Mouse (Mus musculus) myocyte (in vitro differentiated cells): ENCODE data around the gene Cacna1d. TPM values are rescaled to one million over a fixed set of nuclear protein-coding genes. Genes with fewer than 3 reads are reported as not detected.

Experiments
- H3K27me3 ChIP-seq: one replicate; pipeline ENCODE4 v1.6.1; 2011; ENCODE audit not compliant: control insufficient read depth, insufficient read depth, insufficient read length
- H3K36me3 ChIP-seq: one replicate; pipeline ENCODE4 v1.6.1; 2011; ENCODE audit not compliant: control insufficient read depth, insufficient read depth
- H3K4me2 ChIP-seq: one replicate; pipeline ENCODE4 v1.6.1; 2011; ENCODE audit warnings: low read depth, control low read depth
- H3K4me3 ChIP-seq: one replicate; pipeline ENCODE4 v1.5.1; 2011; ENCODE audit warnings: mild to moderate bottlenecking, control low read depth, moderate library complexity
- H3K79me2 ChIP-seq: one replicate; pipeline ENCODE4 v1.6.1; 2011; ENCODE audit not compliant: control insufficient read depth, insufficient read depth
- H3ac ChIP-seq: one replicate; pipeline ENCODE4 v1.6.1; 2011; ENCODE audit not compliant: control insufficient read depth, insufficient read length
- CEBPB ChIP-seq: IDR thresholded peaks from 2 replicates; pipeline ENCODE4 v1.6.1; 2011; ENCODE audit warnings: mild to moderate bottlenecking, moderate library complexity; ENCODE audit not compliant: poor library complexity, insufficient read depth, severe bottlenecking
- E2F4 ChIP-seq: IDR thresholded peaks from one replicate; pipeline ENCODE4 v1.6.1; 2011; ENCODE audit warnings: mild to moderate bottlenecking, control low read depth, moderate library complexity; ENCODE audit not compliant: insufficient read depth
- MAX ChIP-seq: IDR thresholded peaks from one replicate; pipeline ENCODE4 v1.6.1; 2011; ENCODE audit warnings: low read depth, mild to moderate bottlenecking, control low read depth
- MYOD1 ChIP-seq, 3 experiments: IDR thresholded peaks; one replicate each; pipeline ENCODE4 v1.6.1; 2011; ENCODE audit warnings: control low read depth in 2 of 3, low read depth in 2 of 3, mild to moderate bottlenecking in 2 of 3, moderate library complexity in 1 of 3; ENCODE audit not compliant: insufficient read length in 2 of 3, control insufficient read depth in 1 of 3
- MYOG ChIP-seq, 3 experiments: IDR thresholded peaks; one replicate each; pipeline ENCODE4 v1.6.1; 2011; ENCODE audit warnings: control low read depth in 2 of 3, low read depth in 2 of 3, mild to moderate bottlenecking in 2 of 3; ENCODE audit not compliant: insufficient read length in 2 of 3, control insufficient read depth in 1 of 3, insufficient read depth in 1 of 3
- POLR2A ChIP-seq: IDR thresholded peaks from one replicate; pipeline ENCODE4 v1.6.1; 2011; ENCODE audit warnings: low read depth, mild to moderate bottlenecking, control low read depth, moderate library complexity; ENCODE audit not compliant: insufficient read length
- POLR2AphosphoS2 ChIP-seq: IDR thresholded peaks from one replicate; pipeline ENCODE4 v1.6.1; 2011; ENCODE audit warnings: low read depth, control low read depth; ENCODE audit not compliant: insufficient read length
- REST ChIP-seq: IDR thresholded peaks from one replicate; pipeline ENCODE4 v1.6.1; 2011; ENCODE audit warnings: mild to moderate bottlenecking, control low read depth, moderate library complexity; ENCODE audit not compliant: insufficient read depth, insufficient read length
- SRF ChIP-seq: IDR thresholded peaks from one replicate; pipeline ENCODE4 v1.6.1; 2011; ENCODE audit warnings: low read depth; ENCODE audit not compliant: control insufficient read depth, insufficient read length
- TCF12 ChIP-seq: IDR thresholded peaks from one replicate; pipeline ENCODE4 v1.6.1; 2011; ENCODE audit warnings: mild to moderate bottlenecking, control low read depth; ENCODE audit not compliant: poor library complexity, insufficient read depth, severe bottlenecking
- TCF3 ChIP-seq: IDR thresholded peaks from one replicate; pipeline ENCODE4 v1.6.1; 2011; ENCODE audit warnings: low read depth, control low read depth; ENCODE audit not compliant: insufficient read length
- USF1 ChIP-seq: IDR thresholded peaks from one replicate; pipeline ENCODE4 v1.6.1; 2011; ENCODE audit warnings: low read depth, mild to moderate bottlenecking, control low read depth, moderate library complexity
- polyA plus RNA-seq: library from polyadenylated mRNA; unstranded; fragments of >200 nt; fragmentation: generic; extraction: Trizol; gene quantifications from one replicate; pipeline ENCODE4 v1.2.1, GENCODE M21; 2012; ENCODE audit warnings: missing spikeins

The Cacna1d gene
- polyA plus RNA-seq, 1 experiment = not detected

- Histone ChIP-seq H3ac (no peak overlapping the region), H3K4me2 (no peak overlapping the region), H3K27me3 (peaks cover 5% of the 10 kb centered on the region), H3K79me2 (no peaks in the 10 kb centered on the region), H3K4me3 (no peak overlapping the region), H3K36me3 (no peaks in the 10 kb centered on the region)
- TF ChIP-seq REST (no peak), USF1 (no peak), CEBPB (no peak), MYOD1 (IDR thresholded peaks at IDR 0.05; ENCODE audit: control insufficient read depth in 1 of 3, insufficient read length in 2 of 3, low read depth in 2 of 3) (no peak), MAX (no peak), E2F4 (no peak), TCF12 (no peak), MYOG (IDR thresholded peaks at IDR 0.05; ENCODE audit: control insufficient read depth in 1 of 3, insufficient read depth in 1 of 3, insufficient read length in 2 of 3, low read depth in 2 of 3) (no peak), TCF3 (no peak), SRF (no peak), POLR2A (no peak), POLR2AphosphoS2 (no peak)
Observed at GRCm38 (mm10) chr14:30103946-30104536, 387.2 kb downstream of the Cacna1d start.

GRCm38 (mm10) chr14:30097239-30097638 is 394.0 kb downstream of the Cacna1d start:
- Histone ChIP-seq H3K27me3 (peaks cover 5% of the 10 kb centered on the region), H3K36me3 (no peaks in the 10 kb centered on the region), H3K4me2 (no peak overlapping the region), H3K79me2 (no peaks in the 10 kb centered on the region), H3K4me3 (no peak overlapping the region), H3ac (no peak overlapping the region)
- TF ChIP-seq SRF = no peak
- no peak for TF ChIP-seq REST
- TF ChIP-seq TCF3 = no peak
- no peak for TF ChIP-seq POLR2A
- no peak for TF ChIP-seq E2F4
- TF ChIP-seq TCF12 = no peak
- TF ChIP-seq USF1 = no peak
- TF ChIP-seq POLR2AphosphoS2 = no peak
- TF ChIP-seq MAX = no peak
- TF ChIP-seq MYOD1 (IDR thresholded peaks at IDR 0.05; ENCODE audit: control insufficient read depth in 1 of 3, insufficient read length in 2 of 3, low read depth in 2 of 3) = no peak
- no peak for TF ChIP-seq CEBPB
- TF ChIP-seq MYOG (IDR thresholded peaks at IDR 0.05; ENCODE audit: control insufficient read depth in 1 of 3, insufficient read depth in 1 of 3, insufficient read length in 2 of 3, low read depth in 2 of 3) = no peak

DNA sequence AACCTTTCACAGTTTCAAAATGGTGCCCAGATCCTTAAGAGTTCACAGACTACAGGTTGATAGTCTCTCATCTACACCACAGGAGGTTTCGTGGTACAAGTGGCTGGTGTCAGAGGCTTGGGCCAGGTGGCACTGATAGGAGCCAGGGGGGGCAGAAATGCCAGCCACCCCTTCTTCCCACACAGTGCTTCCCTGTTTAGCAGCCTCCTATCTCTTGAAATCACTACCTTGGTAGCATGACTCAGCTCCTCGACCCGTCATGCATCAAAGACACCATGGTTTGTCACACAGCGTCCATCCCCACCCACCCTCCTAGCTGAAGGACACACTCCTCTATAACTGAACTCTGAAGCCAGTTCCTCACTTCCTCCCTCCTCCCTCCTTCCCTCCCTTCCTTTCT is 398.8 kb downstream of the Cacna1d start:
- TF ChIP-seq MYOG (IDR thresholded peaks at IDR 0.05; ENCODE audit: control insufficient read depth in 1 of 3, insufficient read depth in 1 of 3, insufficient read length in 2 of 3, low read depth in 2 of 3) = no peak
- H3K27me3 ChIP-seq = peaks cover 4% of the 10 kb centered on the region

DNA sequence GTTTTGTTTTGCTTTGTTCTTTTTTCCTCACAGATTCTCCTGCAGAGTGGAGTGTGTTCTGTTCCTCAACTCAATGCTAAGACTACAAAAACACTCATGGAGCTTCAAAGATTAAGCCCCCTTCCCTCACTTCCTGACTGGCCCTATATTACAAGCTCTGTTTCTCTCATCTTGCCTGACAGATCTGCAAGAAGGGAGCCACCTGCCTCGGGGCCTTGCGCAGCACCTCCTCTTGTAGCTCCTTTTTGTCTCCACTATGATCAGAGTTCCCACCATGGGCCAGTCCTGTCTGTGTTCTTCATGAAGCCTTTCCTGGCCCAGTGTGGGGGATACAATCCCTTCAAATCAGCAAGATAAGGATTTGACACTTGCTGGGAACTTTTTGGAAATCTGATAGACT is 399.2 kb downstream of the Cacna1d start:
- H3ac ChIP-seq = no peak overlapping the region
- TF ChIP-seq MYOD1 (IDR thresholded peaks at IDR 0.05; ENCODE audit: control insufficient read depth in 1 of 3, insufficient read length in 2 of 3, low read depth in 2 of 3) (no peak), E2F4 (no peak), MAX (no peak), TCF3 (no peak), CEBPB (no peak), MYOG (IDR thresholded peaks at IDR 0.05; ENCODE audit: control insufficient read depth in 1 of 3, insufficient read depth in 1 of 3, insufficient read length in 2 of 3, low read depth in 2 of 3) (no peak), SRF (no peak), POLR2A (no peak), USF1 (no peak), REST (no peak), POLR2AphosphoS2 (no peak), TCF12 (no peak)
- no peak overlapping the region for H3K4me2 ChIP-seq
- no peak overlapping the region for H3K4me3 ChIP-seq
- H3K36me3 ChIP-seq = no peaks in the 10 kb centered on the region
- peaks cover 4% of the 10 kb centered on the region for H3K27me3 ChIP-seq
- no peaks in the 10 kb centered on the region for H3K79me2 ChIP-seq

More for the DNA sequence above, 398.8 kb downstream of the Cacna1d start:
- no peaks in the 10 kb centered on the region for H3K79me2 ChIP-seq
- H3K4me3 ChIP-seq = no peak overlapping the region
- no peaks in the 10 kb centered on the region for H3K36me3 ChIP-seq
- H3K4me2 ChIP-seq = no peak overlapping the region
- H3ac ChIP-seq = no peak overlapping the region

DNA sequence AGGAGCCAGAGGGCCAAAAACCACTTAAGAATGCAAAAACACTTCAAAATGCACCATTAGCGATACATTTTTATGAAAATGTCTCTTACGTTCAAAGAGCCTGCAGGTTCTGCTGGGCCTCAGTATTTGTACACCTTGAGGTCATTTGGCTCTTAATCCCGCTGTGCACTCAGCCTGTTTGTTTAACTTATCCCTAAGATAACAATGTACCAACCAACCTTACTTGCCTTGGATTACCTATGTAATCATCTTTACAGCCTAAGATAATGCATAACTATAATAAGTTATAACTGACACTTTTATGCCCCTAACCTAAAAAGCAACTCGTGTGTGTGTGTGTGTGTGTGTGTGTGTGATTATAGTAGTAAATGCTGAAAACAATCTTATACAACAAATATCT is 411.5 kb downstream of the Cacna1d start:
- H3K4me3 ChIP-seq = no peak overlapping the region
- no peaks in the 10 kb centered on the region for H3K36me3 ChIP-seq
- no peaks in the 10 kb centered on the region for H3K79me2 ChIP-seq
- H3ac ChIP-seq = no peak overlapping the region
- H3K27me3 ChIP-seq = no peaks in the 10 kb centered on the region
- no peak overlapping the region for H3K4me2 ChIP-seq
- no peak for TF ChIP-seq MYOD1 (IDR thresholded peaks at IDR 0.05; ENCODE audit: control insufficient read depth in 1 of 3, insufficient read length in 2 of 3, low read depth in 2 of 3)
- TF ChIP-seq SRF = no peak
- TF ChIP-seq POLR2AphosphoS2 = no peak
- no peak for TF ChIP-seq MYOG (IDR thresholded peaks at IDR 0.05; ENCODE audit: control insufficient read depth in 1 of 3, insufficient read depth in 1 of 3, insufficient read length in 2 of 3, low read depth in 2 of 3)
- TF ChIP-seq USF1 = no peak
- no peak for TF ChIP-seq MAX
- no peak for TF ChIP-seq REST
- TF ChIP-seq TCF3 = no peak
- no peak for TF ChIP-seq CEBPB
- no peak for TF ChIP-seq E2F4
- TF ChIP-seq POLR2A = no peak
- no peak for TF ChIP-seq TCF12
